Mouse (Mus musculus): ENCODE results near the gene Tmem169. TPM values are rescaled to one million over a fixed set of nuclear protein-coding genes. Genes with fewer than 3 reads are reported as not detected.

Gene Tmem169
- polyA plus RNA-seq, 1 experiment from 2014 or later, result 0.10 TPM

DNA sequence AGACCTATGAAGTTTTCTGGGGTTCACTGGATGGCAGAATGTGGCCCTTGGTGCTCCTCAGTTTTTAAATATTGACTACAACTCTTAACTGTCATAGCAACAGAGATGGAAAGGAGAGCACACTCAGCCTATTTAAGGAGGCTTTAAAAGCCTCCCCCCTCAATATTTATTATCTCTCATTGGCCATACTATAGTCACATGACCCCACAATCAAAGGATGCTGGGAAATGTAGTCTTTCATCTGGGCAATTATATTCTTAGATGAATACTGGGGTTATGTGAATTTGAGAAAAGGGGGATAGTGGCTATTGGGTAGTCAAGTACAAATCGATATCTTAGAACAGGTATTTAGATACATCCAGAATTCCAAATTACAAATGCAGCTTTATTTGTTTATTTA lies 17.7 kb downstream of the Tmem169 start:
- Histone ChIP-seq H3K4me2 (replicated peaks; ENCODE audit: low read depth, low read length) (no peak overlapping the region), H3K27me3 (replicated peaks; ENCODE audit: insufficient read depth, low read length) (no peaks in the 10 kb centered on the region), H3K9me3 (ENCODE audit: low read length) (no peaks in the 10 kb centered on the region), H3K36me3 (ENCODE audit: insufficient read depth, low read length) (no peaks in the 10 kb centered on the region), H3K27ac (ENCODE audit: low read length) (no peak overlapping the region), H3K9ac (replicated peaks; ENCODE audit: low read depth) (no peak overlapping the region), H3K4me3 (ENCODE audit: low read depth, low read length) (no peak overlapping the region), H3K4me1 (ENCODE audit: insufficient read depth, low read depth, low read length) (no peaks in the 10 kb centered on the region)
- DNase-seq (ENCODE audit: low spot score) (no peak), ATAC-seq (no peak)
- WGBS, result 91% methylated on average over 1 of the region's 1 CpGs
- TF ChIP-seq EP300 (IDR thresholded peaks at IDR 0.05) (no peak), CTCF (IDR thresholded peaks at IDR 0.05) (no peak)

DNA sequence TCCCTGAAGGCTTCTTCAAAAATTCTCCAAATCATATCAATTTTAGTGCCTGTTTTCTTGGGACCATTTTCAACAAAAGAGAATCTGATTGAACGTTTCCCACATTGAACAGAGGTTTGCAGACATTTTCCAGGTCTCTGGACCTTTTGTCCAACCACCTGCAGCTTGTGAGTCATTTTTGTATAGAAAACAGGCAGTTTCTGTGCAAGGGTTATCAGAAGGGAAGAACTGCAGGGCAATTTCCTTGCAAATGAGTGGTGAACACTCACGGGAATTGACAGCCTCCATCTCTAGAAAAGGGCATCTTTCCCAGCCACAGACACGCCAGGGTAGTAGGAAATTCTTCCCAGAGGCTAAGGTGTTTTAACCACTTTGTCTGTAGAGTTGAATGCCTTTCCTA lies 22.1 kb downstream of the Tmem169 start:
- Histone ChIP-seq H3K27ac (ENCODE audit: low read length) (no peak overlapping the region), H3K4me3 (ENCODE audit: low read depth, low read length) (no peak overlapping the region), H3K36me3 (ENCODE audit: insufficient read depth, low read length) (no peaks in the 10 kb centered on the region), H3K27me3 (replicated peaks; ENCODE audit: insufficient read depth, low read length) (no peaks in the 10 kb centered on the region), H3K9ac (replicated peaks; ENCODE audit: low read depth) (no peak overlapping the region), H3K4me2 (replicated peaks; ENCODE audit: low read depth, low read length) (peak overlapping the region; percentile 64), H3K9me3 (ENCODE audit: low read length) (no peaks in the 10 kb centered on the region), H3K4me1 (ENCODE audit: insufficient read depth, low read depth, low read length) (no peaks in the 10 kb centered on the region)
- WGBS, result 62% methylated on average over 3 of the region's 3 CpGs
- TF ChIP-seq EP300 (IDR thresholded peaks at IDR 0.05) (no peak), CTCF (IDR thresholded peaks at IDR 0.05) (no peak)
- ATAC-seq (no peak), DNase-seq (ENCODE audit: low spot score) (no peak)

DNA sequence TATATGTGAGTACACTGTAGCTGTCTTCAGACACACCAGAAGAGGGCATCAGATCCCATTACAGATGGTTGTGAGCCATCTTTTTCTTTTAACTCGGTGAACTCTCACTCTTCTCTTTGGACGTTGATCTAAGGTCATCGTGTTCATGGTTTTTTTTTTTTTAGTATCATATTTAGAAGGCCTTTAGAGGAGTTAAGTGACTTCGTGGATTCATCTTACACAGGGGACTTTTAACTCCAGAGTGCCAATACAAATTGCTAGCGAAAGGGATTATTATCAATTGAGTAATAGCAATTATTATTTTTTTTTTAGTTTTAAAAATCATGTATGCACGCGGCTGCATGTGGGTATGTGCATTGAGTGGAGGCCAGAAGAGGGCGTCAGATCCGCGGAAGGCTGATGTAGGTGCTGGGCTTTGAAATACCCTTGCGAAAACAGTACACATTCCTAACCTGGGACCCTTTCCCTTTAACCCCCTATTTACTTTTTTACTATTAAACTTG lies 22.6 kb downstream of the Tmem169 start:
- Histone ChIP-seq H3K4me2 (replicated peaks; ENCODE audit: low read depth, low read length) (peak overlapping the region; percentile 64), H3K27me3 (replicated peaks; ENCODE audit: insufficient read depth, low read length) (no peaks in the 10 kb centered on the region), H3K9ac (replicated peaks; ENCODE audit: low read depth) (0 out of 2 replicates have a peak overlapping the region, but pooled peaks have one; percentile 36), H3K9me3 (ENCODE audit: low read length) (no peaks in the 10 kb centered on the region), H3K27ac (ENCODE audit: low read length) (no peak overlapping the region), H3K4me3 (ENCODE audit: low read depth, low read length) (peak overlapping the region; percentile 52), H3K36me3 (ENCODE audit: insufficient read depth, low read length) (no peaks in the 10 kb centered on the region), H3K4me1 (ENCODE audit: insufficient read depth, low read depth, low read length) (no peaks in the 10 kb centered on the region)
- WGBS, result 4% methylated on average over 11 of the region's 11 CpGs
- ATAC-seq, result peak; percentile 65
- DNase-seq (ENCODE audit: low spot score), result no peak
- TF ChIP-seq CTCF (IDR thresholded peaks at IDR 0.05), result peak; percentile 59
- TF ChIP-seq EP300 (IDR thresholded peaks at IDR 0.05), result no peak

DNA sequence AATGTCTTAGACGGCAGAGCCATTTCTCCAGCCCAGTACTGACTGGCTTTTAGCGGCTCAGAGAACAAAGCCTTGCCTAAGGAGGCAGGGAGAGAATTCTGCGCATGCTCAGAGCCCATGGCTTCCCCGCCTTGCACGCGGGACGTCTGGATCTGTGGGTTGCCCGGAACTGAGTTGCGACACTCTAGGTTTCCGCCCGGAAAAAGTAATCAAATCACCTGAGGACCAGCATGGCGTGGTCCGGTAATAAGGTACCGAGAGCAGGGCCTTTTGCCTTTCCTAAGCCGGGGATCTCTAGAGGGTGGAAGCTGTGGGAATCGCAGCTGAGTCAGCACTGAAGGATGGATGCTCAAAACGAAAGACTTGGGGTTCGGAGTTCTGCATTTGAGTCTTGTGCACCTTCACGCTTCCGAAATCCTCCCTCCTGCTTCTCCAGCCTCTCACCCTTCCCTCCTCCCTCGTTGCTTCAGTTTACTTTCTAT lies 23.2 kb downstream of the Tmem169 start, which contains the start of gene Xrcc5:
Xrcc5 (plus strand) TSS at position 105 of the 482 bp plus-strand sequence.
- TF ChIP-seq CTCF (IDR thresholded peaks at IDR 0.05), result no peak
- TF ChIP-seq EP300 (IDR thresholded peaks at IDR 0.05), result peak; percentile 56; the same call in 1 of the 2 replicates
- Histone ChIP-seq H3K27ac (ENCODE audit: low read length) (no peak within 1 kb of the TSS), H3K4me3 (ENCODE audit: low read depth, low read length) (peak within 1 kb of the TSS; percentile 52), H3K36me3 (ENCODE audit: insufficient read depth, low read length) (no peaks in the 10 kb centered on the region), H3K27me3 (replicated peaks; ENCODE audit: insufficient read depth, low read length) (no peaks in the 10 kb centered on the region), H3K4me1 (ENCODE audit: insufficient read depth, low read depth, low read length) (no peaks in the 10 kb centered on the region), H3K9me3 (ENCODE audit: low read length) (no peaks in the 10 kb centered on the region), H3K9ac (replicated peaks; ENCODE audit: low read depth) (peak within 1 kb of the TSS; percentile 36), H3K4me2 (replicated peaks; ENCODE audit: low read depth, low read length) (peak within 1 kb of the TSS; percentile 64)
- WGBS, result under 1% methylated on average over 21 of the region's 21 CpGs
- peak; percentile 99 for ATAC-seq
- peak; percentile 97 for DNase-seq (ENCODE audit: low spot score)

DNA sequence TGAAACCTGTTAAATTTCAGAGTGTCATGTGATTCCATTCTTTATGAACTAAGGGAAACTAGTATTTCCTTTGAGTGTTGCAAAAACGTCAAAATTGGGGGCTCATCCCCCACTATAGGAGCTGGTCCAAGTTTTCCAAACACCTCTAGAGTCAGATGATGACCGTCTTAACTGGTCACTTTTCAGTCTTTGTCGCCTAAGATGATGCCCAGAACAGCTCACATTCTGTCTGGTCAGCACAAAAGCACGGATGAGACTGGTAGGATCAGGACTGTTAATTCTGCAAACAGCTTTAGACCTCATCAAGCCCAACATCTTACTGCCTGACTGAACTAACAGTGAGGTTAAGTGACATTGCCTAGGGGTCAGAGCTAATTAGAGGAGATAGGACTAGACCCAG lies 24.8 kb downstream of the Tmem169 start:
- TF ChIP-seq CTCF (IDR thresholded peaks at IDR 0.05), result no peak
- TF ChIP-seq EP300 (IDR thresholded peaks at IDR 0.05), result no peak
- WGBS, result 61% methylated on average over 4 of the region's 4 CpGs
- no peaks in the 10 kb centered on the region for H3K27me3 ChIP-seq (replicated peaks; ENCODE audit: insufficient read depth, low read length)
- no peaks in the 10 kb centered on the region for H3K4me1 ChIP-seq (ENCODE audit: insufficient read depth, low read depth, low read length)
- H3K4me3 ChIP-seq (ENCODE audit: low read depth, low read length), result no peak overlapping the region
- H3K9me3 ChIP-seq (ENCODE audit: low read length), result no peaks in the 10 kb centered on the region
- no peaks in the 10 kb centered on the region for H3K36me3 ChIP-seq (ENCODE audit: insufficient read depth, low read length)
- no peak for ATAC-seq
- no peak overlapping the region for H3K4me2 ChIP-seq (replicated peaks; ENCODE audit: low read depth, low read length)
- H3K27ac ChIP-seq (ENCODE audit: low read length), result no peak overlapping the region
- DNase-seq (ENCODE audit: low spot score), result no peak
- no peak overlapping the region for H3K9ac ChIP-seq (replicated peaks; ENCODE audit: low read depth)

DNA sequence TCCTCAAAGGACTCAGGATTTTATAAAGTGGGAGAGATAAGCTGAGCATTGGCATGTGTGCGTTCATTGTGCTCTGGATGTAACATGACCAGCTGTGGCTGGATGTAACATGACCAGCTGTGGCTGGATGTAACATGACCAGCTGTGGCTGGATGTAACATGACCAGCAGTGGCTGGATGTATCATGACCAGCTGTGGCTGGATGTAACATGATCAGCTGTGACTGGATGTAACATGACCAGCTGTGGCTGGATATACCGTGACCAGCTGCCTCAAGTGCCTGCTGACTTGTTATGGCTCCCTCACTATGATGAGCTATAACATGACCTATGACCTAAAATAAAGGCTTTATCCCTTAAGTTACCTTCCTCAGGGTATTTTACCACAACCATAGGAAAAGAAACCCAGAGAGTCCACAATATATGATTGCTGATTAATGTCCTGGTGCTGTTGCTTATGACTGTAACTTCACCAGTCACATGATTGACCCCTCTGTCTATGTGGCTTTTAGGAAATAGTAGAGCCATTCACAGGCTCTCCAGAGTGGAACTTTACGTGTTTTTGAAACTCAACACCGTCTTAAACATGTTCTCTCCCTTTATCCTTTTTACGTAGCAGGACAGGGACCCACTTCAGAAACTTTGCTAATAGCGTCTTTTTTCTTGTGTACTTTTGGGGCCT lies 25.7 kb downstream of the Tmem169 start:
- H3K9me3 ChIP-seq (ENCODE audit: low read length), result no peaks in the 10 kb centered on the region

More for the DNA sequence above, 25.7 kb downstream of the Tmem169 start:
- no peak overlapping the region for H3K4me3 ChIP-seq (ENCODE audit: low read depth, low read length)
- no peak overlapping the region for H3K9ac ChIP-seq (replicated peaks; ENCODE audit: low read depth)
- H3K27ac ChIP-seq (ENCODE audit: low read length), result no peak overlapping the region
- H3K36me3 ChIP-seq (ENCODE audit: insufficient read depth, low read length), result no peaks in the 10 kb centered on the region
- H3K27me3 ChIP-seq (replicated peaks; ENCODE audit: insufficient read depth, low read length), result no peaks in the 10 kb centered on the region
- WGBS, result 61% methylated on average over 6 of the region's 6 CpGs
- no peaks in the 10 kb centered on the region for H3K4me1 ChIP-seq (ENCODE audit: insufficient read depth, low read depth, low read length)
- peak; percentile 39 for DNase-seq (ENCODE audit: low spot score)
- H3K4me2 ChIP-seq (replicated peaks; ENCODE audit: low read depth, low read length), result no peak overlapping the region
- TF ChIP-seq CTCF (IDR thresholded peaks at IDR 0.05) (no peak), EP300 (IDR thresholded peaks at IDR 0.05) (no peak)
- ATAC-seq, result no peak
